ENCODE assay signal across 20 mouse cellular contexts in the genomic region with DNA sequence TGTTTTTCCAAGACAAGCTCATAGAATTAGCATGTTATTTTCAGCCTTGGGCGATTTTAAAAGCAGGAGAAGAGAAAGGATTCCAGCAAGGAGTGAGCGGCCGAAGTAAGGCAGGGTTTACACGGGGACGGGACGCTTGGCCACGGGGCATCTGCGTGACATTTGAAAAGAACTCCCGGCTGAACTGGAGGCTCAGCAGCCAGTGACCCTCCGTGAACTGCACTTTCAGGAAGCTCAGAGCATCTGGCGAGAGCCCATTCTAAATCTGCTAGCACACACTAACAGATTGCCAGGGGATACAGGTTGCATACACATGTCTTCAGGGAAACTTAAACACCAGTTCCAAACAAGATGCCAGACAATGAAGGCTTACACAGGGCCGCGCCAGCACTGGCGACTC. TPM values are rescaled to one million over a fixed set of nuclear protein-coding genes. Genes with fewer than 3 reads are reported as not detected.
DNase-seq lines count a peak whose midpoint lies in the region; ATAC-seq lines count a peak whose summit lies in the region.
"Had no signal": no experiment of that assay in that cellular context is flagged by ENCODE, and none has a peak within 500 bp of the region (broad histone marks: within the 10 kb centered on the region; RNA-seq: fewer than 3 reads in every experiment).

No protein-coding gene starts in this region.

- H3K36me3 ChIP-seq in limb, embryonic 11.5 days (ENCODE audit: control insufficient read depth, insufficient read depth, low read length), result no peaks in the 10 kb centered on the region
- H3K36me3 ChIP-seq in limb, embryonic 10.5 days, result no peaks in the 10 kb centered on the region
- no peaks in the 10 kb centered on the region for H3K36me3 ChIP-seq in embryonic facial prominence, embryonic 12.5 days
- H3K36me3 ChIP-seq in intestine, embryonic 15.5 days, result no peaks in the 10 kb centered on the region
- H3K36me3 ChIP-seq: liver, embryonic 13.5 days; neural tube, embryonic 13.5 days had no signal

- no peak for ATAC-seq in limb, embryonic 11.5 days (ENCODE audit: insufficient number of reproducible peaks, low FRiP score, low TSS enrichment, low read depth)
- no peak for ATAC-seq in embryonic facial prominence, embryonic 12.5 days (ENCODE audit: insufficient number of reproducible peaks, insufficient read depth, low FRiP score, low TSS enrichment)
- 0 out of 2 replicates have a peak, but pooled peaks have one; percentile 10 for ATAC-seq in intestine, embryonic 15.5 days
- ATAC-seq: forebrain, embryonic 14.5 days; hindbrain, postnatal 0 days had no signal

- no peaks in the 10 kb centered on the region for H3K27me3 ChIP-seq in limb, embryonic 11.5 days (ENCODE audit: control insufficient read depth, insufficient read depth, low read length)
- no peaks in the 10 kb centered on the region for H3K27me3 ChIP-seq in limb, embryonic 10.5 days (ENCODE audit: low read depth, poor library complexity, severe bottlenecking)
- no peaks in the 10 kb centered on the region for H3K27me3 ChIP-seq in embryonic facial prominence, embryonic 12.5 days
- H3K27me3 ChIP-seq in intestine, embryonic 15.5 days (replicated peaks), result no peaks in the 10 kb centered on the region
- H3K27me3 ChIP-seq: liver, embryonic 13.5 days; neural tube, embryonic 13.5 days had no signal

- WGBS in limb, embryonic 11.5 days, result 56% methylated on average over 14 of the region's 14 CpGs
- 68% methylated on average over 14 of the region's 14 CpGs for WGBS in limb, embryonic 10.5 days
- WGBS in embryonic facial prominence, embryonic 12.5 days, result 45% methylated on average over 14 of the region's 14 CpGs
- 44% methylated on average over 14 of the region's 14 CpGs for WGBS in intestine, embryonic 15.5 days

- H3K9me3 ChIP-seq in limb, embryonic 11.5 days (ENCODE audit: control insufficient read depth, low read length), result no peaks in the 10 kb centered on the region
- no peaks in the 10 kb centered on the region for H3K9me3 ChIP-seq in limb, embryonic 10.5 days (replicated peaks)
- H3K9me3 ChIP-seq in embryonic facial prominence, embryonic 12.5 days, result no peaks in the 10 kb centered on the region
- H3K9me3 ChIP-seq in intestine, embryonic 15.5 days, result no peaks in the 10 kb centered on the region
- H3K9me3 ChIP-seq: liver, embryonic 13.5 days; neural tube, embryonic 13.5 days had no signal

- peaks cover 7% of the 10 kb centered on the region; the same call in 1 of the 2 replicates for H3K4me1 ChIP-seq in limb, embryonic 11.5 days (ENCODE audit: control insufficient read depth, insufficient read depth, low read length)
- peaks cover 23% of the 10 kb centered on the region for H3K4me1 ChIP-seq in limb, embryonic 10.5 days
- peaks cover 12% of the 10 kb centered on the region for H3K4me1 ChIP-seq in embryonic facial prominence, embryonic 12.5 days
- 0 out of 2 replicates have a peak, but pooled peaks cover 5% of the 10 kb centered on the region for H3K4me1 ChIP-seq in intestine, embryonic 15.5 days (replicated peaks)
- H3K4me1 ChIP-seq: liver, embryonic 13.5 days had no signal

- no peak overlapping the region for H3K4me3 ChIP-seq in limb, embryonic 11.5 days (ENCODE audit: low read depth, low read length)
- H3K4me3 ChIP-seq in limb, embryonic 10.5 days, result no peak overlapping the region
- no peak overlapping the region for H3K4me3 ChIP-seq in embryonic facial prominence, embryonic 12.5 days
- H3K4me3 ChIP-seq in intestine, embryonic 15.5 days (replicated peaks), result no peak overlapping the region
- H3K4me3 ChIP-seq: liver, embryonic 13.5 days; neural tube, embryonic 13.5 days had no signal

- H3K9ac ChIP-seq in limb, embryonic 11.5 days (ENCODE audit: low read length), result no peak overlapping the region
- H3K9ac ChIP-seq in embryonic facial prominence, embryonic 12.5 days, result no peak overlapping the region
- H3K9ac ChIP-seq in intestine, embryonic 15.5 days, result no peak overlapping the region
- H3K9ac ChIP-seq: liver, embryonic 13.5 days; neural tube, embryonic 13.5 days had no signal

- peak; percentile 27 for DNase-seq in limb, embryonic 11.5 days (ENCODE audit: low spot score)
- no peak for DNase-seq in limb, embryonic 10.5 days (ENCODE audit: low spot score)
- peak; percentile 22 for DNase-seq in embryo, embryonic 10.5 days (ENCODE audit: low spot score)
- DNase-seq in layer of hippocampus, adult 9-11 months, result no peak
- DNase-seq in left cerebral cortex, postnatal 14 days (ENCODE audit: low spot score in 2 of 2), result no peak
- DNase-seq: cerebellum, postnatal 10 days; liver, embryonic 13.5 days; right cerebral cortex, postnatal 4 days; thymus, adult 18-20 months had no signal

- no peak overlapping the region for H3K27ac ChIP-seq in limb, embryonic 11.5 days (replicated peaks; ENCODE audit: low read depth, low read length)
- H3K27ac ChIP-seq in limb, embryonic 10.5 days, result no peak overlapping the region; the same call in 1 of the 2 replicates
- H3K27ac ChIP-seq in embryonic facial prominence, embryonic 12.5 days, result no peak overlapping the region
- H3K27ac ChIP-seq in intestine, embryonic 15.5 days, result no peak overlapping the region
- H3K27ac ChIP-seq: hindbrain, postnatal 0 days; kidney, postnatal 0 days; liver, embryonic 13.5 days; neural tube, embryonic 13.5 days had no signal

- intact Hi-C loops in left cerebral cortex, postnatal 14 days (cut with DNase I), result no loop called here

- no peak overlapping the region for H3K4me2 ChIP-seq in limb, embryonic 11.5 days (ENCODE audit: low read depth, severe bottlenecking)
- peak overlapping the region; percentile 32 for H3K4me2 ChIP-seq in embryonic facial prominence, embryonic 12.5 days (replicated peaks)
- peak overlapping the region; percentile 9; the same call in 1 of the 2 replicates for H3K4me2 ChIP-seq in intestine, embryonic 15.5 days (replicated peaks)
- H3K4me2 ChIP-seq: liver, embryonic 13.5 days; neural tube, embryonic 13.5 days had no signal

RNA-seq across cellular contexts. Expression of gene Olfr282, which starts 6.7 kb away (rescaled TPM):
- polyA plus RNA-seq in limb, embryonic 11.5 days (2014; fragmentation: Nextera tagmentation; extraction: Ambion mirVana), result not detected in 2 replicates
- not detected in 2 replicates for polyA plus RNA-seq in limb, embryonic 10.5 days (2016; fragmentation: Nextera tagmentation; extraction: Ambion mirVana)
- not detected in 2 replicates for polyA plus RNA-seq in embryonic facial prominence, embryonic 12.5 days (2016; fragmentation: Nextera tagmentation; extraction: Ambion mirVana)
- polyA plus RNA-seq in intestine, embryonic 15.5 days (2015; fragmentation: Nextera tagmentation; extraction: Ambion mirVana), result not detected in 2 replicates
- not detected for total RNA-seq in left cerebral cortex, postnatal 14 days (2021)
- total RNA-seq: heart, postnatal 25 days; hindbrain, postnatal 0 days; layer of hippocampus, adult 8-10 months had no signal
- polyA plus RNA-seq: C2C12; forebrain, embryonic 14.5 days; hindbrain, postnatal 0 days; kidney, postnatal 0 days; liver, embryonic 13.5 days; lung, postnatal 0 days; neural tube, embryonic 13.5 days; urinary bladder, adult 2 months had no signal

RNA-seq across cellular contexts. Expression of gene Olfr281, which starts 28.1 kb away (rescaled TPM):
- not detected in 2 replicates for polyA plus RNA-seq in limb, embryonic 11.5 days (2014; fragmentation: Nextera tagmentation; extraction: Ambion mirVana)
- polyA plus RNA-seq in limb, embryonic 10.5 days (2016; fragmentation: Nextera tagmentation; extraction: Ambion mirVana), result not detected in 2 replicates
- 0.05 TPM in 1 of 2 replicates, not detected in the other for polyA plus RNA-seq in embryonic facial prominence, embryonic 12.5 days (2016; fragmentation: Nextera tagmentation; extraction: Ambion mirVana)
- not detected in 2 replicates for polyA plus RNA-seq in intestine, embryonic 15.5 days (2015; fragmentation: Nextera tagmentation; extraction: Ambion mirVana)
- total RNA-seq in left cerebral cortex, postnatal 14 days (2021), result not detected
- total RNA-seq: heart, postnatal 25 days; hindbrain, postnatal 0 days; layer of hippocampus, adult 8-10 months had no signal
- polyA plus RNA-seq: C2C12; forebrain, embryonic 14.5 days; hindbrain, postnatal 0 days; kidney, postnatal 0 days; liver, embryonic 13.5 days; lung, postnatal 0 days; neural tube, embryonic 13.5 days; urinary bladder, adult 2 months had no signal

RNA-seq across cellular contexts. Expression of gene Olfr283, which starts 43.6 kb away (rescaled TPM):
- not detected in 2 replicates for polyA plus RNA-seq in limb, embryonic 11.5 days (2014; fragmentation: Nextera tagmentation; extraction: Ambion mirVana)
- not detected in 2 replicates for polyA plus RNA-seq in limb, embryonic 10.5 days (2016; fragmentation: Nextera tagmentation; extraction: Ambion mirVana)
- 0.10 TPM in 1 of 2 replicates, not detected in the other for polyA plus RNA-seq in embryonic facial prominence, embryonic 12.5 days (2016; fragmentation: Nextera tagmentation; extraction: Ambion mirVana)
- not detected in 2 replicates for polyA plus RNA-seq in intestine, embryonic 15.5 days (2015; fragmentation: Nextera tagmentation; extraction: Ambion mirVana)
- total RNA-seq in left cerebral cortex, postnatal 14 days (2021), result not detected
- total RNA-seq: heart, postnatal 25 days; hindbrain, postnatal 0 days; layer of hippocampus, adult 8-10 months had no signal
- polyA plus RNA-seq: C2C12; forebrain, embryonic 14.5 days; hindbrain, postnatal 0 days; kidney, postnatal 0 days; liver, embryonic 13.5 days; lung, postnatal 0 days; neural tube, embryonic 13.5 days; urinary bladder, adult 2 months had no signal

RNA-seq across cellular contexts. Expression of gene OR5BS1P, which starts 45.4 kb away (rescaled TPM):
- polyA plus RNA-seq in limb, embryonic 11.5 days (2014; fragmentation: Nextera tagmentation; extraction: Ambion mirVana), result not detected in 2 replicates
- not detected in 2 replicates for polyA plus RNA-seq in limb, embryonic 10.5 days (2016; fragmentation: Nextera tagmentation; extraction: Ambion mirVana)
- not detected in 2 replicates for polyA plus RNA-seq in embryonic facial prominence, embryonic 12.5 days (2016; fragmentation: Nextera tagmentation; extraction: Ambion mirVana)
- polyA plus RNA-seq in intestine, embryonic 15.5 days (2015; fragmentation: Nextera tagmentation; extraction: Ambion mirVana), result not detected in 2 replicates
- not detected for total RNA-seq in left cerebral cortex, postnatal 14 days (2021)
- total RNA-seq: heart, postnatal 25 days; hindbrain, postnatal 0 days; layer of hippocampus, adult 8-10 months had no signal
- polyA plus RNA-seq: C2C12; forebrain, embryonic 14.5 days; hindbrain, postnatal 0 days; kidney, postnatal 0 days; liver, embryonic 13.5 days; lung, postnatal 0 days; neural tube, embryonic 13.5 days had no signal

RNA-seq across cellular contexts. Expression of gene Lalba, which starts 58.2 kb away (rescaled TPM):
- 0.34 TPM in 1 of 2 replicates, not detected in the other for polyA plus RNA-seq in limb, embryonic 11.5 days (2014; fragmentation: Nextera tagmentation; extraction: Ambion mirVana)
- polyA plus RNA-seq in limb, embryonic 10.5 days (2016; fragmentation: Nextera tagmentation; extraction: Ambion mirVana), result 0.25 and 0.67 TPM in 2 replicates
- polyA plus RNA-seq in embryonic facial prominence, embryonic 12.5 days (2016; fragmentation: Nextera tagmentation; extraction: Ambion mirVana), result not detected in 2 replicates
- polyA plus RNA-seq in intestine, embryonic 15.5 days (2015; fragmentation: Nextera tagmentation; extraction: Ambion mirVana), result 0.23 TPM in 1 of 2 replicates, not detected in the other
- total RNA-seq in left cerebral cortex, postnatal 14 days (2021), result not detected
- total RNA-seq: heart, postnatal 25 days; hindbrain, postnatal 0 days; layer of hippocampus, adult 8-10 months had no signal
- polyA plus RNA-seq: C2C12; forebrain, embryonic 14.5 days; hindbrain, postnatal 0 days; liver, embryonic 13.5 days; neural tube, embryonic 13.5 days; urinary bladder, adult 2 months had no signal

Comparison
In these comparisons a context has a peak if more than half of its experiments do, and no peak if none do; other contexts are left out.
1. DNase-seq: peak in limb, embryonic 11.5 days (single experiment) and embryo, embryonic 10.5 days (single experiment); none in limb, embryonic 10.5 days (single experiment), layer of hippocampus, adult 9-11 months (single experiment) and left cerebral cortex, postnatal 14 days (0 of 2).